Mouse (Mus musculus): Measurements from ENCODE around the gene Ccdc85a. TPM values are rescaled to one million over a fixed set of nuclear protein-coding genes. Genes with fewer than 3 reads are reported as not detected.
"Not testable (repeated sequence)": the region's sequence is repeated elsewhere in the genome, so short reads cannot be mapped to it uniquely, and the experiment has no call there.

Ccdc85a gene
- polyA plus RNA-seq, 1 experiment from 2014 or later, result 1.0 TPM

DNA sequence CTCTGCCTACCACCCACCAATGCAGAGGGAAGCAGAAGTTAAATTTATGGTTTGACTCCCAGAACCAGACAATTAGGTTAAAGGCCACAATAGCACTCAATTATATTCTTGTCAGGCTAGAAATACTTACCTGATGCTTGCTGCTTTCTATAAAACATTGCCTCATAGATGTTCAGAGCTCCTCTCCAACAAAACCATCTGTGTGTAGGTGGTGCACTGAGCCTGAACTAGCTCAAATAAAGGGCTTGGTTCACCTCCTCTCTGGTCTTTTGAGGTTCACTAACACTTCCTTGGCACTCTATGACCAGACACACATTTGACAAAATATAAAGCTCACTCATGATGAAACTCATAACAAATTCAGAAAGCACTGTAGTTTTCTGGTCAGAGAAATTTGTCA, 208.2 kb downstream of the Ccdc85a start:
- H3K36me3 ChIP-seq (ENCODE audit: control insufficient read depth, insufficient read depth, low read length), result no peaks in the 10 kb centered on the region
- H3K4me3 ChIP-seq (ENCODE audit: low read depth, low read length), result no peak overlapping the region
- no peak overlapping the region for H3K9ac ChIP-seq (ENCODE audit: low read depth, low read length)
- H3K9me3 ChIP-seq (replicated peaks; ENCODE audit: control insufficient read depth, low read length), result no peaks in the 10 kb centered on the region
- H3K27me3 ChIP-seq (ENCODE audit: control insufficient read depth, insufficient read depth, low read length), result no peaks in the 10 kb centered on the region
- no peak overlapping the region for H3K27ac ChIP-seq (ENCODE audit: low read depth, low read length)
- H3K4me2 ChIP-seq, result no peak overlapping the region
- ATAC-seq (replicated peaks; ENCODE audit: insufficient number of reproducible peaks, low FRiP score, low TSS enrichment), result no peak
- H3K4me1 ChIP-seq (ENCODE audit: control insufficient read depth, insufficient read depth, low read length), result no peaks in the 10 kb centered on the region

DNA sequence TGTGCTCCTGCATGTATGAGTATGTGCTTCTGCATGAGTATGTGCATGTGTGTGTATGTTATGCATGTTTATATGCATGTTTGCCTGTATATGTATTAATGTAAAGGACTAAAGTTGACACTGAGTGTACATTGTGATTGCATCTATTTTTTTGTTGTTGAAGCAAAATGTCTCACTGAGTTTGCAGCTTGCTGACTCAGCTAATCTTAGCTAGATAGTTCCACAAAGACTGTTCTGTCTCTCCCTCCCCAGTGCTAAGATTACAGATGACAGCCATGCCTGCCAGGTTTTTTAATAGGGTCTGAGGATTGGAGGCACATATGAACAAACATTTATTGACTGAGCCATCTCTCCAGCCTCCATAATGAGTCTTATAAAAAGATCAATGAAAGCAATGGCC, 209.5 kb downstream of the Ccdc85a start:
- H3K4me1 ChIP-seq (ENCODE audit: control insufficient read depth, insufficient read depth, low read length), result no peaks in the 10 kb centered on the region
- H3K36me3 ChIP-seq (ENCODE audit: control insufficient read depth, insufficient read depth, low read length), result no peaks in the 10 kb centered on the region
- no peak overlapping the region for H3K4me3 ChIP-seq (ENCODE audit: low read depth, low read length)
- H3K4me2 ChIP-seq, result no peak overlapping the region
- no peaks in the 10 kb centered on the region for H3K27me3 ChIP-seq (ENCODE audit: control insufficient read depth, insufficient read depth, low read length)
- H3K9me3 ChIP-seq (replicated peaks; ENCODE audit: control insufficient read depth, low read length), result no peaks in the 10 kb centered on the region
- no peak overlapping the region for H3K9ac ChIP-seq (ENCODE audit: low read depth, low read length)
- ATAC-seq (replicated peaks; ENCODE audit: insufficient number of reproducible peaks, low FRiP score, low TSS enrichment), result no peak
- no peak overlapping the region for H3K27ac ChIP-seq (ENCODE audit: low read depth, low read length)

DNA sequence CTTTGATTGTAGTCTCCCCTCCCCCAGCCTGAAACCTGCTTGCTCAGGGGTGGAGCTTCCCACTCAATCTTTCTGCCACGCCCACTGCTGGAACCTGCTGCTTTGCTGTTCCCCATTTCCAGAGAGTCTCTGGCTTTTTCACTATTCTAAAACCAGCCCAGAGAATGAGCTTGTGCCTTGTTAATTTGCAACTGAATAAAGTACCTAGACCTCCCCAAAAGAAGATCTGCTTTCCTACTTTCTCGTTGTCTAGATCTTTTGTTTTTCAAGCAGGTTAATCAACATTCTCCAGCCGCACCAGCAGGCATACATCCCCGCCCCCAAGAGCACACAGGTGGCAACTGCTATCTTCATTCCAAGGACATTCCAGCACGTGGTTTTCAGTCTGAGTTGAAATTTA, 212.7 kb downstream of the Ccdc85a start:
- H3K4me3 ChIP-seq (ENCODE audit: low read depth, low read length), result not testable (repeated sequence)

DNA sequence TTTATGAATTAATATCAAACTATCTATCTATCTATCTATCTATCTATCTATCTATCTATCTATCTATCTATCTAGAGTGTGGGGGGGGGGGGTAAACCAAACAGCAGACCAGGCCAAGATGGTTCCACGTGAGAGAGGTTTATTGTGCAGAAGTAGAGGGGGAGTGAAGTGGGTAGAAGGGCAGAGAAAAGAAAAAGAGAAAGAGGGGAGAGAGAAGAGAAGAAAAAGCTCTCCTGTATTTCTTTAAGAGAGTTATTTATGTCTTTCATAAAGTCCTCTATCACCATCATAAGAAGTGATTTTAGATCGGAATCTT, 218.2 kb downstream of the Ccdc85a start:
- Histone ChIP-seq H3K9me3 (replicated peaks; ENCODE audit: control insufficient read depth, low read length) (no peaks in the 10 kb centered on the region), H3K27ac (ENCODE audit: low read depth, low read length) (no peak overlapping the region), H3K4me3 (ENCODE audit: low read depth, low read length) (peak overlapping the region; percentile 38), H3K9ac (ENCODE audit: low read depth, low read length) (peak overlapping the region; percentile 71), H3K27me3 (ENCODE audit: control insufficient read depth, insufficient read depth, low read length) (no peaks in the 10 kb centered on the region), H3K36me3 (ENCODE audit: control insufficient read depth, insufficient read depth, low read length) (no peaks in the 10 kb centered on the region), H3K4me2 (peak overlapping the region; percentile 72), H3K4me1 (ENCODE audit: control insufficient read depth, insufficient read depth, low read length) (no peaks in the 10 kb centered on the region)
- no peak for ATAC-seq (replicated peaks; ENCODE audit: insufficient number of reproducible peaks, low FRiP score, low TSS enrichment)
- WGBS (ENCODE audit: insufficient replicate concordance), result 46% methylated on average over 2 of the region's 2 CpGs

More for the DNA sequence above, 212.7 kb downstream of the Ccdc85a start:
- H3K9ac ChIP-seq (ENCODE audit: low read depth, low read length); H3K27me3 ChIP-seq (ENCODE audit: control insufficient read depth, insufficient read depth, low read length); H3K36me3 ChIP-seq (ENCODE audit: control insufficient read depth, insufficient read depth, low read length); H3K9me3 ChIP-seq (replicated peaks; ENCODE audit: control insufficient read depth, low read length); ATAC-seq (replicated peaks; ENCODE audit: insufficient number of reproducible peaks, low FRiP score, low TSS enrichment); H3K4me2 ChIP-seq; H3K27ac ChIP-seq (ENCODE audit: low read depth, low read length); H3K4me1 ChIP-seq (ENCODE audit: control insufficient read depth, insufficient read depth, low read length): not testable (repeated sequence)
- 67% methylated on average over 5 of the region's 5 CpGs for WGBS (ENCODE audit: insufficient replicate concordance)

DNA sequence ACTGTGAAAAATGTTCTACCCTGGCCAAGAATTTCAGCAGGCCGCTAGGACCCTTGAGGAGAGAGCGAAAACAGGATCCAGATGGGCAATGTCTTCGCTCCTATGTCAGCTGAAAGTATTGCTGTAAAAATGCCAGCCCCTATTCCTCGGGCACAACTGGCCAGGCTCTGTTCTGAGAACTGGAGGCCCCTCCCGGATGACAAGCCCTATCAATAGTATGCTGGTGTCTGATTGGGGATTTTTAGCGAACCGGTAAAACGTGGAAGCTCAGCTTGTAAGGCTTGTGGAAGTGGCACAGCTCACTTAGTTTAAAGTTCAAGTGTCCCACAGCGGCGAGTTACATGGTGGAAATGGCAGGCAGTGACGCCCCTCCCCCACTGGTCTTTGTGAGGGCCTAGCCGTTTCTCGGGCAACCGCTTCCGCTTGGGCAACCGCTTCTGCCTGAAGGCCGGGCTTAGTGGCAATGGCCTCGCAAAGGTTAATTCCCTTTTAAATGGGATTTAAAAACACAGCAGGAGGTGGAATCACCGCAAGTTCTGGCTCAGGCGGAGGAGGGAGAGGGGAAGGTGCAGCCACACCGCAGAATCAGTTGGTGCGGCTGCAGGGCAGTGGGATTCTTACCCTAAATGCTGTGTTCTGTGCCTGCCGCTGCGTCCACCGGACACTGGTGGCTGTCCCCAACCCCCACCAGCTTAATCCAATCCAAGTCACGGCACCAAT, 218.8 kb downstream of the Ccdc85a start:
- H3K9ac ChIP-seq (ENCODE audit: low read depth, low read length), result peak overlapping the region; percentile 71
- H3K9me3 ChIP-seq (replicated peaks; ENCODE audit: control insufficient read depth, low read length), result no peaks in the 10 kb centered on the region
- WGBS (ENCODE audit: insufficient replicate concordance), result 9% methylated on average over 26 of the region's 26 CpGs
- no peak overlapping the region; the same call in 1 of the 2 replicates for H3K27ac ChIP-seq (ENCODE audit: low read depth, low read length)
- H3K4me2 ChIP-seq, result peak overlapping the region; percentile 72
- no peaks in the 10 kb centered on the region for H3K36me3 ChIP-seq (ENCODE audit: control insufficient read depth, insufficient read depth, low read length)
- no peaks in the 10 kb centered on the region for H3K4me1 ChIP-seq (ENCODE audit: control insufficient read depth, insufficient read depth, low read length)
- H3K4me3 ChIP-seq (ENCODE audit: low read depth, low read length), result peak overlapping the region; percentile 38
- ATAC-seq (replicated peaks; ENCODE audit: insufficient number of reproducible peaks, low FRiP score, low TSS enrichment), result peak; percentile 79; the same call in 1 of the 2 replicates
- H3K27me3 ChIP-seq (ENCODE audit: control insufficient read depth, insufficient read depth, low read length), result no peaks in the 10 kb centered on the region

DNA sequence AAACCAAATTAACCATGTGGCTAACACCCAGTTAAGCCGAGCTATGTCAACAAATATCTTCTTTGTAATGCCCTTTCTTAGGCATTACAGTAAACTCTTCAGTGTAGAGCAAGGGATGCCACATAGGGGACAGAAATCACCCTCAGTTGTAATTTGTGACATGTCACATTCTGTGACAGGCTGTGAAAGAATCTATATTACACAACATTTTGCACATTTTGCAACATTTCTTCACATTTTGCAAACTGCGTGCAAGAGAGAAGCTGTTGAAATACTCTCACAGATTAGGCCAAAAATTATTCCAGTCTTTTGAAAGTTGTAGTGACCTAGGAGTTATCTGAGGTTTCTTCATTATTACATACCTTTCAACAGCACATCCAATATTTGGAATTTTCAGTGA, 240.7 kb downstream of the Ccdc85a start:
- no peaks in the 10 kb centered on the region for H3K9me3 ChIP-seq (replicated peaks; ENCODE audit: control insufficient read depth, low read length)
- H3K36me3 ChIP-seq (ENCODE audit: control insufficient read depth, insufficient read depth, low read length), result no peaks in the 10 kb centered on the region
- ATAC-seq (replicated peaks; ENCODE audit: insufficient number of reproducible peaks, low FRiP score, low TSS enrichment), result no peak
- no peaks in the 10 kb centered on the region for H3K4me1 ChIP-seq (ENCODE audit: control insufficient read depth, insufficient read depth, low read length)
- WGBS (ENCODE audit: insufficient replicate concordance), result 80% methylated on average over 2 of the region's 2 CpGs
- H3K4me2 ChIP-seq, result no peak overlapping the region
- no peak overlapping the region for H3K27ac ChIP-seq (ENCODE audit: low read depth, low read length)
- H3K27me3 ChIP-seq (ENCODE audit: control insufficient read depth, insufficient read depth, low read length), result no peaks in the 10 kb centered on the region
- no peak overlapping the region for H3K9ac ChIP-seq (ENCODE audit: low read depth, low read length)
- no peak overlapping the region for H3K4me3 ChIP-seq (ENCODE audit: low read depth, low read length)

DNA sequence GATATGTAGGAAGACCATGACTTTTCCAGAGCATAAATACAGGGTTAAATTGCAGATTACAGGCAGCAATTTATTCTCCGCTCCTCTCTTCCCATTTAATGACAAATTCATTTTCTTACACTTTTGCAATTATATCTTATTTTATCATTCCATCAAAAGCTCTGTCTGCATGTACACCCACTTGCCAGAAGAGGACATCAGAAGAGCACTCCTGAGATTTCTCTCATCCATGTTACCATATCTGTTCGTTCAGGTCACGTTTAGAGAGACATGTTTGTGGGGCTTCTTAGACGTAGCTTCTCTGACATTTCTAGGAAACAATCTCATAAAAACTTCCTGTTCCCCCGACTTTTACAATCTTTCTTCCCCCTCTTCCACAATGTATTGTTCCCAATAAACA, 242.2 kb downstream of the Ccdc85a start:
- H3K4me1 ChIP-seq (ENCODE audit: control insufficient read depth, insufficient read depth, low read length), result no peaks in the 10 kb centered on the region
- no peaks in the 10 kb centered on the region for H3K9me3 ChIP-seq (replicated peaks; ENCODE audit: control insufficient read depth, low read length)
- H3K36me3 ChIP-seq (ENCODE audit: control insufficient read depth, insufficient read depth, low read length), result no peaks in the 10 kb centered on the region
- WGBS (ENCODE audit: insufficient replicate concordance), result 68% methylated on average over 5 of the region's 5 CpGs
- no peaks in the 10 kb centered on the region for H3K27me3 ChIP-seq (ENCODE audit: control insufficient read depth, insufficient read depth, low read length)
- ATAC-seq (replicated peaks; ENCODE audit: insufficient number of reproducible peaks, low FRiP score, low TSS enrichment), result no peak
- H3K4me2 ChIP-seq, result no peak overlapping the region
- no peak overlapping the region for H3K4me3 ChIP-seq (ENCODE audit: low read depth, low read length)
- no peak overlapping the region for H3K9ac ChIP-seq (ENCODE audit: low read depth, low read length)
- no peak overlapping the region for H3K27ac ChIP-seq (ENCODE audit: low read depth, low read length)

DNA sequence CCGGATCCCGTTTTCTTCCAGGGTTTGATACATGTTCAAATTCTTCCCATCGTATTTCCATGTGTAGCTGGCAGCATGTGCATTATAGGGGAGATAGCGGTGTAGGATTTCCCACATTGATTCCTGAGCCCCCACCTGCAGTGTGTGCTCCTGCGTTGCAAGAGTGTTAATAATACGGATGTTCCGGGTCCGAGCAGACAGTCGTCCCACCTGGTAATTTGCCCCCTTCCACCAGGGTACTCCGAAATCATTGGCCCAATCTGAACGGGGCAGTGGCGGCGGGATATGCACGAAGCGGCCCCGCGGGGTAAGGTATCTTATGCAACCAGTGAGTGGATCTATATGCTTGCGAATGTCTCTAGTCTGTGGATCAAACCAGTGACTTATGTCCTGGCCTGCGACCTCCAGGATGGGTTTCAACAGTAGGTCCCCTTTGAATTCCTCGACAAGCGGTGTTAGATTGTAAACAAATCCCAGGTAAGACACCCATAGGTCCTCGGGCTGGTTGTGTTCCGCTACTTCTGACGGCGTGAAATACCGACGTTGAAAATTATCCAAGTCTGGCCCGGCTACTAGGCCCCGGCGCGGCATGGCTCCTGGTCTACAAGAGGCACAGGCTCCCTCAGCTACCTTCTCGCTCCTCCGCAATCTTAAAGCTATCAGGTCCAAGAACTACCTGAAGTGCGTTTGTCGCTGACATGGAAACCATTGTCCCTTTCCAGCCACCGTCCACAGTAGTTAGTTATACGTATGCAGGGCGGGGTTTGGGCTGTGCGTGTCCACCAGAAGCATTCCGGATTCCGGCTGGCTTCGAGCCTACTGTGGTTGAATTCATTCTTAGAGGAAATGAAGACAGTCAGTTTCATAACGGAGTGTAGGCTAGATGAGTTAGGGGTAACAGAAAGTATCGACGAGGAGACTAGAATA, 244.6 kb downstream of the Ccdc85a start, which contains the start of gene Gm6685:
Gm6685 (minus strand) TSS at position 644 of the 927 bp plus-strand sequence.
- 85% methylated on average over 41 of the region's 45 CpGs for WGBS (ENCODE audit: insufficient replicate concordance)

More for the DNA sequence above, 244.6 kb downstream of the Ccdc85a start, which contains the start of gene Gm6685:
- not testable (repeated sequence) for H3K4me3 ChIP-seq (ENCODE audit: low read depth, low read length); H3K4me1 ChIP-seq (ENCODE audit: control insufficient read depth, insufficient read depth, low read length); H3K9me3 ChIP-seq (replicated peaks; ENCODE audit: control insufficient read depth, low read length); H3K4me2 ChIP-seq; H3K9ac ChIP-seq (ENCODE audit: low read depth, low read length); H3K27ac ChIP-seq (ENCODE audit: low read depth, low read length); H3K27me3 ChIP-seq (ENCODE audit: control insufficient read depth, insufficient read depth, low read length); ATAC-seq (replicated peaks; ENCODE audit: insufficient number of reproducible peaks, low FRiP score, low TSS enrichment); H3K36me3 ChIP-seq (ENCODE audit: control insufficient read depth, insufficient read depth, low read length)
